Mouse (Mus musculus) ZHBTc4 (cell line): Measurements from ENCODE around the gene Lysmd3.

Experiments used
- DNase-seq: peaks from one replicate; pipeline ENCODE4 v3.0.0-alpha.2; 2011; ENCODE audit warnings: low read depth, low spot score

Lysmd3 gene

GRCm38 (mm10) chr13:81667713-81668112, 10.2 kb downstream of the Lysmd3 start:
- DNase-seq: no peak

GRCm38 (mm10) chr13:81675333-81675732, 17.9 kb downstream of the Lysmd3 start:
- no peak for DNase-seq

- DNase-seq: no peak
These were observed 25.6 kb downstream of the Lysmd3 start for GRCm38 (mm10) chr13:81683107-81683506.

- no peak for DNase-seq
These were observed 26.8 kb downstream of the Lysmd3 start for GRCm38 (mm10) chr13:81684258-81684657.

- no peak for DNase-seq
These were observed 27.4 kb downstream of the Lysmd3 start for GRCm38 (mm10) chr13:81684884-81685283.

GRCm38 (mm10) chr13:81689587-81689986, 32.1 kb downstream of the Lysmd3 start:
- peak; percentile 62 for DNase-seq

GRCm38 (mm10) chr13:81690477-81690876, 33.0 kb downstream of the Lysmd3 start:
- DNase-seq: no peak

GRCm38 (mm10) chr13:81691606-81692005, 34.1 kb downstream of the Lysmd3 start:
- peak; percentile 75 for DNase-seq

GRCm38 (mm10) chr13:81694446-81694845, 37.0 kb downstream of the Lysmd3 start:
- DNase-seq: peak; percentile 70

GRCm38 (mm10) chr13:81703148-81703547, 45.7 kb downstream of the Lysmd3 start:
- peak; percentile 72 for DNase-seq

GRCm38 (mm10) chr13:81703621-81704020, 46.2 kb downstream of the Lysmd3 start:
- DNase-seq: no peak

GRCm38 (mm10) chr13:81706311-81706710, 48.8 kb downstream of the Lysmd3 start:
- no peak for DNase-seq

- no peak for DNase-seq
These were observed 52.3 kb downstream of the Lysmd3 start for GRCm38 (mm10) chr13:81709805-81710204.

- peak; percentile 28 for DNase-seq
These were observed 52.8 kb downstream of the Lysmd3 start for GRCm38 (mm10) chr13:81710266-81710665.

- peak; percentile 97 for DNase-seq
These were observed 53.5 kb downstream of the Lysmd3 start, which contains the start of the genes Polr3g and Mblac2 for GRCm38 (mm10) chr13:81710775-81711545. Gene Polr3g, minus strand, starts transcription at chr13:81711013. Gene Mblac2, plus strand, starts transcription at chr13:81711341.

GRCm38 (mm10) chr13:81711546-81712371, 54.3 kb downstream of the Lysmd3 start:
- peak; percentile 49 for DNase-seq

GRCm38 (mm10) chr13:81713896-81714295, 56.4 kb downstream of the Lysmd3 start:
- DNase-seq: no peak
